Mouse (Mus musculus) natural killer cell, adult 2 months (primary cell): ENCODE measurements around the gene Rrp7a.

ENCODE experiments used
- DNase-seq, 2 experiments: peaks; one replicate each; pipeline ENCODE4 v3.0.0; 2022; ENCODE audit warnings: low spot score in 2 of 2

The Rrp7a gene

GRCm38 (mm10) chr15:83065543-83065942 is 57.1 kb downstream of the Rrp7a start:
- DNase-seq = no peak
